Mouse (Mus musculus) ES-Bruce4 (cell line): ENCODE measurements at regions not wholly inside any gene's neighbourhood (a gene's known extent, or its start where the extent isn't known, plus 50 kb on each side); places are given as distances from the start of the nearest gene placed in this dataset.

Source experiments
- CTCF ChIP-seq: IDR thresholded peaks from one replicate; pipeline ENCODE4 v1.8.1; 2011; ENCODE audit warnings: low read depth, low read length
- EP300 ChIP-seq: IDR thresholded peaks from 2 replicates; pipeline ENCODE4 v1.6.1; 2011; ENCODE audit warnings: low read depth, low read length; ENCODE audit not compliant: insufficient read depth

DNA sequence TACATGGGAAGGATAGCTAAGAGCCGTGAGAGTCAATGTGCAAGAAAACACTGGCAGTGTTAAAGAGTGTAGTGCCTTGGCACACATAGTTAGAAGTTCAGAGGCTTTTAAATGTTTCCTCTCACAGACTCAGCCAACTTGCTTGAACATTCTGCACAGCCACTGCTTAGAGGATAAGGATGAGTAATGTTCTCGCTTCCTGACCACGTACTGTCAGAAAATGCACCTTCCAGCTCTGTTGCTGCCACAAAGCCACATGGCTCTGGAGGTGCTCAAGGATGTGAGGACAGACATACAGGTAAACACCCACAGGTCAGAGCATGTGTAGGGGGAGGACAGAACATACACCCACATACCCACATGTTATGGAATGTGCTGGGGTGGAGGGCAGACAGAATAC lies 101.6 kb downstream of the Gm7361 start:
- TF ChIP-seq CTCF = no peak
- TF ChIP-seq EP300 = no peak
